Mouse (Mus musculus) testis, postnatal 14 days (tissue): ENCODE results near the gene Prl4a1.
"Not testable (repeated sequence)": the region's sequence is repeated elsewhere in the genome, so short reads cannot be mapped to it uniquely, and the experiment has no call there.

Experiments
- DNase-seq: peaks from one replicate; pipeline ENCODE4 v3.0.0; 2021; ENCODE audit warnings: low spot score

Gene Prl4a1

GRCm38 (mm10) chr13:28015912-28016311, at the start of gene Prl4a1:
Prl4a1 (plus strand) TSS chr13:28016212.
- DNase-seq: no peak

GRCm38 (mm10) chr13:27972931-27973330, 43.1 kb upstream of the Prl4a1 start:
- no peak for DNase-seq

GRCm38 (mm10) chr13:27974281-27974680, 41.7 kb upstream of the Prl4a1 start:
- DNase-seq: not testable (repeated sequence)

GRCm38 (mm10) chr13:27977646-27978045, 38.4 kb upstream of the Prl4a1 start:
- DNase-seq: no peak

- not testable (repeated sequence) for DNase-seq
These were observed 19.5 kb upstream of the Prl4a1 start for GRCm38 (mm10) chr13:27996557-27996956.

GRCm38 (mm10) chr13:28029330-28029729, 13.3 kb downstream of the Prl4a1 start:
- no peak for DNase-seq

GRCm38 (mm10) chr13:28069315-28069714, 53.3 kb downstream of the Prl4a1 start:
- DNase-seq: no peak
